Mouse (Mus musculus) ES-E14 (cell line): ENCODE data around the gene Gpank1.

Source experiments
- CHD2 ChIP-seq: IDR thresholded peaks from 2 replicates; pipeline ENCODE4 v1.6.1; 2014; ENCODE audit warnings: mild to moderate bottlenecking, low read depth, low read length, inconsistent platforms
- HCFC1 ChIP-seq: IDR thresholded peaks from 2 replicates; pipeline ENCODE4 v1.6.1; 2012; ENCODE audit warnings: low read length, inconsistent platforms, borderline replicate concordance; ENCODE audit not compliant: insufficient read depth
- MAFK ChIP-seq: IDR thresholded peaks from 2 replicates; pipeline ENCODE4 v1.6.1; 2014; ENCODE audit warnings: mild to moderate bottlenecking, low read depth, low read length, inconsistent platforms; ENCODE audit not compliant: insufficient read depth
- ZC3H11A ChIP-seq: IDR thresholded peaks from 2 replicates; pipeline ENCODE4 v1.6.1; 2012; ENCODE audit warnings: low read depth, mild to moderate bottlenecking, inconsistent platforms, low read length, borderline replicate concordance

DNA sequence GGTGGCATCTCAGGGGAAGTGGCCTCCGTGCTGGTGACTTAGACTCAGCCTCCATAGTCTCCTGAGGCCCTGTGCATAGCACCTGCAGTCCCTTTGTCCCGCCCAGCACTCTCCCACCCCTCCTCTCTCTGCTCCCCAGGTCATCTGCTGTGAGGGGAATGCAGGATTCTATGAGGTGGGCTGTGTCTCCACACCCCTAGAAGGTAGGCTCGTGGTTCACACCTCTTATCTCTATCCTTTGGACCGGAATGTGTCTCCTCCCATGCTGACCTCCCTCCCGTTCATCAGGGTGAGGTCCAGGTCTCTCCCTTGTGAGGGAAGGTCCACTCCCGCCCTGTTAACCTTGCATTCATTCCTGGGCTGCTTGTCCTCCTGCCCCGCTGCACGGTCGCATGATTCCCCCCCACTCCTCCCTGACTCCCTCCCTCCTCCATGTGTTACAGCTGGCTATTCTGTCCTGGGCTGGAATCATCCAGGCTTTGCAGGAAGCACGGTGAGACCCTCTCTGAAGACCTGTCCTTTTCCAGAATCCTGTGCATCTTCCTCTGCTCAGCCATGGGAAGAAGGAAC lies 21.0 kb upstream of the Gpank1 start:
- TF ChIP-seq ZC3H11A (no peak), CHD2 (no peak), MAFK (no peak), HCFC1 (no peak)
